Mouse (Mus musculus): ENCODE measurements around the gene Phgr1. TPM values are rescaled to one million over a fixed set of nuclear protein-coding genes. Genes with fewer than 3 reads are reported as not detected.
A peak's percentile ranks its signal among the peaks of the same experiment; 100 is the strongest.

Phgr1 gene
- polyA plus RNA-seq (2012; rRNA removed), result not detected in 2 replicates
- polyA plus RNA-seq (2014; fragmentation: Nextera tagmentation; extraction: Ambion mirVana), result not detected in 2 replicates

GRCm38 (mm10) chr2:118772158-118772874 is at the start of gene Phgr1:
Gene Phgr1 (plus strand): TSS chr2:118772769.
- H3K9me3 ChIP-seq (ENCODE audit: control insufficient read depth, low read length), result no peaks in the 10 kb centered on the region
- H3K4me3 ChIP-seq (ENCODE audit: insufficient read depth in 1 of 2, low read depth in 2 of 2, low read length in 2 of 2), result no peak within 1 kb of the TSS
- no peaks in the 10 kb centered on the region for H3K36me3 ChIP-seq (replicated peaks; ENCODE audit: control insufficient read depth, insufficient read depth, low read depth)
- WGBS (ENCODE audit: insufficient replicate concordance), result 66% methylated on average over 6 of the region's 6 CpGs
- no peak within 1 kb of the TSS for H3K4me2 ChIP-seq (ENCODE audit: low read depth)
- H3K4me1 ChIP-seq (replicated peaks; ENCODE audit: control insufficient read depth in 2 of 2, insufficient read depth in 2 of 2, low read length in 1 of 2), result no peaks in the 10 kb centered on the region
- H3K27ac ChIP-seq, result no peak within 1 kb of the TSS
- no peak for TF ChIP-seq EP300 (IDR thresholded peaks at IDR 0.05; ENCODE audit: low read depth)
- no peak for TF ChIP-seq CTCF (IDR thresholded peaks at IDR 0.05; ENCODE audit: low read depth)
- DNase-seq (ENCODE audit: low read depth in 3 of 3, low spot score in 3 of 3) (no peak), ATAC-seq (ENCODE audit: insufficient read depth) (no peak)
- H3K27me3 ChIP-seq (ENCODE audit: control insufficient read depth, insufficient read depth, low read length), result no peaks in the 10 kb centered on the region
- H3K9ac ChIP-seq (replicated peaks), result no peak within 1 kb of the TSS

GRCm38 (mm10) chr2:118723693-118724486 is 48.7 kb upstream of the Phgr1 start:
- WGBS (ENCODE audit: insufficient replicate concordance), result 23% methylated on average over 15 of the region's 15 CpGs
- H3K27ac ChIP-seq, result no peak overlapping the region
- H3K4me1 ChIP-seq (replicated peaks; ENCODE audit: control insufficient read depth in 2 of 2, insufficient read depth in 2 of 2, low read length in 1 of 2), result peaks cover 0 to 9% of the 10 kb centered on the region in 2 experiments; a peak in 2 of 4 replicates
- H3K4me3 ChIP-seq (ENCODE audit: insufficient read depth in 1 of 2, low read depth in 2 of 2, low read length in 2 of 2), result no peak overlapping the region
- no peak for TF ChIP-seq EP300 (IDR thresholded peaks at IDR 0.05; ENCODE audit: low read depth)
- TF ChIP-seq CTCF (IDR thresholded peaks at IDR 0.05; ENCODE audit: low read depth), result no peak
- DNase-seq (ENCODE audit: low read depth in 3 of 3, low spot score in 3 of 3), result no peak
- no peaks in the 10 kb centered on the region for H3K9me3 ChIP-seq (ENCODE audit: control insufficient read depth, low read length)
- no peaks in the 10 kb centered on the region for H3K27me3 ChIP-seq (ENCODE audit: control insufficient read depth, insufficient read depth, low read length)
- H3K4me2 ChIP-seq (ENCODE audit: low read depth), result no peak overlapping the region
- no peaks in the 10 kb centered on the region for H3K36me3 ChIP-seq (replicated peaks; ENCODE audit: control insufficient read depth, insufficient read depth, low read depth)
- no peak overlapping the region for H3K9ac ChIP-seq (replicated peaks)
- ATAC-seq (ENCODE audit: insufficient read depth), result peak; percentile 72

DNA sequence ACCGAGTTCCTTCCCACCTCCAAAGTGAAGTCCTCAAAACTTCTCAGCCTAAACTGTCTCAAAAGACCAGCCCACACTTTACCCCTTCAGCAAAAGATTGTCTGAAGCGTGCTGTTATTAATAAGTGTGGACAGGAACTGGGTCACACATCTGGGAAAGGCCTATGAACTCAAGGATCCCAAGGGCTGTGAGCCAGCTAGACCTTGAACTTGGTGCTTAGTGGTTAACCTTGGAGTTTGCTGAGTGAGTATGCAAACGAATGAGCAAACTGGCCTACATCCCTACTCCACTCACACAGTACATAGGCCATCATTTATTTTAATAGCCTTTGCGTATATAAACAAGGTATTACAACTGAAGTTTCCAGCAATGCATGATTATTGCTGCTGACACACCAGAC is 47.1 kb upstream of the Phgr1 start:
- H3K4me1 ChIP-seq (replicated peaks; ENCODE audit: control insufficient read depth in 2 of 2, insufficient read depth in 2 of 2, low read length in 1 of 2), result peaks cover 0 to 13% of the 10 kb centered on the region in 2 experiments; a peak in 2 of 4 replicates
- no peak for DNase-seq (ENCODE audit: low read depth in 3 of 3, low spot score in 3 of 3)
- WGBS (ENCODE audit: insufficient replicate concordance), result 64% methylated on average over 4 of the region's 4 CpGs

GRCm38 (mm10) chr2:118726873-118727272 is 45.7 kb upstream of the Phgr1 start:
- ATAC-seq (ENCODE audit: insufficient read depth), result no peak
- Histone ChIP-seq H3K4me3 (ENCODE audit: insufficient read depth in 1 of 2, low read depth in 2 of 2, low read length in 2 of 2) (no peak overlapping the region), H3K4me1 (replicated peaks; ENCODE audit: control insufficient read depth in 2 of 2, insufficient read depth in 2 of 2, low read length in 1 of 2) (peaks cover 0 to 13% of the 10 kb centered on the region in 2 experiments; a peak in 2 of 4 replicates), H3K9me3 (ENCODE audit: control insufficient read depth, low read length) (no peaks in the 10 kb centered on the region), H3K9ac (replicated peaks) (no peak overlapping the region), H3K36me3 (replicated peaks; ENCODE audit: control insufficient read depth, insufficient read depth, low read depth) (no peaks in the 10 kb centered on the region), H3K27me3 (ENCODE audit: control insufficient read depth, insufficient read depth, low read length) (no peaks in the 10 kb centered on the region), H3K27ac (no peak overlapping the region), H3K4me2 (ENCODE audit: low read depth) (peak overlapping the region; percentile 27; the same call in 1 of the 2 replicates)
- DNase-seq (ENCODE audit: low read depth in 3 of 3, low spot score in 3 of 3), result no peak
- 51% methylated on average over 2 of the region's 2 CpGs for WGBS (ENCODE audit: insufficient replicate concordance)
- TF ChIP-seq CTCF (IDR thresholded peaks at IDR 0.05; ENCODE audit: low read depth), result no peak

More for the DNA sequence above, 47.1 kb upstream of the Phgr1 start:
- no peaks in the 10 kb centered on the region for H3K36me3 ChIP-seq (replicated peaks; ENCODE audit: control insufficient read depth, insufficient read depth, low read depth)
- no peak overlapping the region for H3K9ac ChIP-seq (replicated peaks)
- no peak overlapping the region for H3K4me3 ChIP-seq (ENCODE audit: insufficient read depth in 1 of 2, low read depth in 2 of 2, low read length in 2 of 2)
- ATAC-seq (ENCODE audit: insufficient read depth), result no peak
- TF ChIP-seq EP300 (IDR thresholded peaks at IDR 0.05; ENCODE audit: low read depth), result no peak
- no peak for TF ChIP-seq CTCF (IDR thresholded peaks at IDR 0.05; ENCODE audit: low read depth)
- no peak overlapping the region for H3K4me2 ChIP-seq (ENCODE audit: low read depth)
- no peak overlapping the region for H3K27ac ChIP-seq
- H3K9me3 ChIP-seq (ENCODE audit: control insufficient read depth, low read length), result no peaks in the 10 kb centered on the region
- H3K27me3 ChIP-seq (ENCODE audit: control insufficient read depth, insufficient read depth, low read length), result no peaks in the 10 kb centered on the region

- Histone ChIP-seq H3K9ac (replicated peaks) (no peak overlapping the region), H3K36me3 (replicated peaks; ENCODE audit: control insufficient read depth, insufficient read depth, low read depth) (no peaks in the 10 kb centered on the region), H3K27me3 (ENCODE audit: control insufficient read depth, insufficient read depth, low read length) (no peaks in the 10 kb centered on the region), H3K4me3 (ENCODE audit: insufficient read depth in 1 of 2, low read depth in 2 of 2, low read length in 2 of 2) (peak overlapping the region; percentile 22 to 38; a peak in 3 of 4 replicates), H3K9me3 (ENCODE audit: control insufficient read depth, low read length) (no peaks in the 10 kb centered on the region), H3K4me2 (ENCODE audit: low read depth) (peak overlapping the region; percentile 7), H3K4me1 (replicated peaks; ENCODE audit: control insufficient read depth in 2 of 2, insufficient read depth in 2 of 2, low read length in 1 of 2) (peaks cover 0 to 13% of the 10 kb centered on the region in 2 experiments; a peak in 2 of 4 replicates), H3K27ac (no peak overlapping the region)
- no peak for TF ChIP-seq EP300 (IDR thresholded peaks at IDR 0.05; ENCODE audit: low read depth)
- no peak for TF ChIP-seq CTCF (IDR thresholded peaks at IDR 0.05; ENCODE audit: low read depth)
- no peak for DNase-seq (ENCODE audit: low read depth in 3 of 3, low spot score in 3 of 3)
- 6% methylated on average over 9 of the region's 9 CpGs for WGBS (ENCODE audit: insufficient replicate concordance)
- no peak; the same call in 1 of the 2 replicates for ATAC-seq (ENCODE audit: insufficient read depth)
Observed at GRCm38 (mm10) chr2:118727911-118728310, 44.7 kb upstream of the Phgr1 start.
